Mouse (Mus musculus) skeletal muscle tissue, postnatal 0 days (tissue): ENCODE data around the gene Fgfr2. TPM values are rescaled to one million over a fixed set of nuclear protein-coding genes. Genes with fewer than 3 reads are reported as not detected.

Source experiments
- polyA plus RNA-seq: library from polyadenylated mRNA; unstranded; fragments of >200 nt; fragmentation: Nextera tagmentation; extraction: Ambion mirVana; gene quantifications from 2 replicates; pipeline ENCODE4 v1.2.1, GENCODE M21; 2015

The Fgfr2 gene
- polyA plus RNA-seq, 1 experiment from 2014 or later = 5.5 TPM

DNA sequence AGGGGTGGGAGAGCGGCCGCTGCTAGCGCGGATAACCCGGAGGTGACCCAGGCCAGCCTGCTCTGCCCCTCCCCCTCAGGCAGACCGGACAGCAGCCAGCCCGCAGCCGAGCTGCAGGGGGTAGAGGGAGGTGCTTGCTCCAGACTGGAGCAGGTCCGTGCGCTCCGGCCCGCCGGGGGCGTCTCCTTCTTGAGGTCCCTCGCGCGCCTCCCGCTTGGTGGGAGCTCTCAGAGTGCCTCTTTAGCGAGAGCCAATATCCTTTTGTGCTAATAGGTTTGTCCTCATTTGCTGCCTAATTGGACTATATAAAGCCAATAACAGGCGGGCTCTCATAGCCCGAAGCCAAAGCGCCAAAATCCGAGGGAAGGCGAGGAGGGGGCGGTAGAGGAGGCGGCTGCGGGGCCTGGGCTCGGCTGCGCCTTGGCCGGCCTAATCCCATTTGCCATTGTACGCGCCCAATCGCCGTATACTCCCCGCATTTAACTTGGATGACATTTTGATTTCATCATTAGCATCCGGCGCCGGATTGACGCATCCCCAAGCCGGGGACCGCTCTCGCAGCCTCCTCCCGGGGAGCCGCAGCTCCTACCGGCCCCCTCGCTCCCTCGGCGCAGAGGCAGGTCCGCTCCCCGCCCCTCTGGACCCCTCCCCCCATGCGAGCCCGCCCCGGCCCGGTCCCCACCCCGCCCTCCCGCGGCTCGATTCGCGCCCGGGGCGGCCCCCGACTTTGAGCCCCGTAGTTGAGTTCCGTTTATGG lies 1580.9 kb downstream of the Fgfr2 start, which contains the start of gene Hmx3:
TSS of gene Hmx3 (plus strand) at position 753 of the 757 bp plus-strand sequence.

DNA sequence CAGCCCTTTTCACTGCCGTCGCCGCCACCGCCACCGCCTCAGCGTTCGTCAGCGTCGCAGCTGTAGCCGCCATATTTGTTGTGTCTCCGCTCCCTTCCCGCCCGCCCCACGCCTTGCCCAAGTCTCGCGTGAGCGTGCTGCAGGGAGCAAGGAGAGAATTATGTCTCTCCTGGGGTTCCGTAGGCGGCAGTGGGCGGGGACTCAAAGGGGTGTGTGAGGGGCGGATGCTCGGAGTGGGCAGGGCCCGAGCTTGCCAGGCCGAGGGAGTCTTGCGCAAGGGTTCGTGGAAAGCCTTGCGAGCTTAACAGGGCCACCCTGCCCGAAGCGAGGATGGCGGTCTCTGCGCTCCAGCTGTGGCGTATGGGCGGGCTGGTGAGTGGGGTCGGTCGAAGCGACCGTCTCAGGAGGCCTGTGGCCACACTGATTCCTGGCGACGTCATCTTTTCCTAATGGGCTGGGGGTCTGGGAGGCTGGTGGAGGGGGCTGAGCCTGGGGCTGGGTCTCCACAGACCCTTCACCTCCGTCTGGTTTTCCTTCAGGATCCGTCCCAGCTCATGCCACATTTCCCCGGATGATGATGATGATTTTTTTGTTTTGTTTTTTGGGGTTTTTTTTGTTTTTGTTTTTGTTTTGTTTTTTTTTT lies 1712.6 kb downstream of the Fgfr2 start, which contains the start of the genes Ikzf5 and Acadsb:
TSS of gene Ikzf5 (minus strand) at position 106 of the 643 bp plus-strand sequence.
TSS of gene Acadsb (plus strand) at position 186 of the 643 bp plus-strand sequence.

DNA sequence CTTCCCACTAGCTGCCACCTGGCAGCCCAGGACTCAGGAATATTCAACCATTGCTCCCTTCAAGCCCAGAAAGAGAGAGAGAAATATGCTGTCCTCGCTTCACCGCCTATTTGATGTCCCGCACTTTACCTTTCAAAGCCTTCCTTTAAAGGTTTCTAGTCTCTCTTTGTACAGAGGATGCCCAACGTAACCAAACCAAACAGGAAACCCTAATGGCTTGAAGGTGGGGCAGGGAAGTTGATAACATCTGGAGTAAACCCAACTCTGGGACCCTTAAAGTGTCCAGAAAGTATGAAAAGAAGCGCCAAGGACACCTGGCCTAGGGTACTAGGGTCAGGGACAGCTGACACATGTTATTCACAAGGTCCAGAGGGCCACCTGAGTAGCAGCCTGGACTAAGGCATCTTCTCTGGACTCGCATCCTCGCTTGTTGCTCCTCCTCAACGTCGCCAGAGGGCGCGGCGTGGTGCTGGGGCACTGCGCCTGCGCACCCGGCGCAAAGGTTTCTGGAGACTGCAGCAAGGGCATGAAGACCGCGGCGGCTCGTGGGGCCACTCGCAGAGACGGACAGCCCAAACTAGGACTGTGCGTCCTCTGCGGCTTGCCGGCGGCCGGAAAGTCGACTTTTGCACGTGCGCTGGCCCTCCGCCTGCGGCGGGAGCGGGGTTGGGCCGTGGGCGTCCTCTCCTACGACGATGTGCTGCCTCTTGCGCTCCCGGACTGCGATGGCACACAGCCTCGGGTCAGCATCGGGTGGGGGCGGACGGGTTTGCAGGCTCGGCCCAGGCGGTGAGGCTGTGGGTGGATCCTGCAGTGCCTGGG lies 1752.3 kb downstream of the Fgfr2 start, which contains the start of gene Pstk:
TSS of gene Pstk (plus strand) at position 494 of the 822 bp plus-strand sequence.

DNA sequence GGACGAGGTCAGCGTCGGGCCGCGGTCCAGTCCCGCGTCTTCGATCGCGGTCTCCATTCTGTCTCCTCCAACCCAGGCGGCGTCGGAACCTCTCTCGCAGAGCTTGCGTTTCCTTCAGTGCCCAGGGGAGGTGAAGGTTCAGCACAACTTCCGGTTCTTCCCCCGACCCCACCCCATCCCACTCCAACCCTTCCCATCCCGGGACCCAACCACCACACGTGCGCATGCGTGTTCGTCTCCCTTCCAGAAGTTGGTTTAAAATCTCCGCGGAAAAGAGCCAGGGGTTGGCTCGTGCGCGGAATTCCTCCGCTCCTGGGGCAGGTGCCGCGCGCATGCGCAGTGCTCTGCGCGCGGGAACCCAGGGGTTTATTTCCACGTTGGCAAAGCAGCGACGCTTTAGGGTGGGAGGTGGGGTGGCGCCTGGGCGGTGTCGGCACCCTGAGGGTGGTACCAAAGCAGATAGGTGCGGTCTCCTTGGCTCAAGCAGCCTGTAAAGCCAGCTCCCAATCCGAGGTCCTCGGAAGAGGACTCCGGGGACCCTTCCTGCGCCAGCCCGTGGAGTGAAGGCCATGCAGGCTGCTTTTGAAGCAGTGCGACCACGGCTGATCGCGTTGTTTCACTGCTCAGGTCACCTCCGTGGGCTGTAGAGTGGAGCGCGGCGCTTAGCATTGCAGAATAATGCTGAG lies 1760.4 kb downstream of the Fgfr2 start, which contains the start of gene 2310057M21Rik:
TSS of gene 2310057M21Rik (minus strand) at position 145 of the 686 bp plus-strand sequence.

DNA sequence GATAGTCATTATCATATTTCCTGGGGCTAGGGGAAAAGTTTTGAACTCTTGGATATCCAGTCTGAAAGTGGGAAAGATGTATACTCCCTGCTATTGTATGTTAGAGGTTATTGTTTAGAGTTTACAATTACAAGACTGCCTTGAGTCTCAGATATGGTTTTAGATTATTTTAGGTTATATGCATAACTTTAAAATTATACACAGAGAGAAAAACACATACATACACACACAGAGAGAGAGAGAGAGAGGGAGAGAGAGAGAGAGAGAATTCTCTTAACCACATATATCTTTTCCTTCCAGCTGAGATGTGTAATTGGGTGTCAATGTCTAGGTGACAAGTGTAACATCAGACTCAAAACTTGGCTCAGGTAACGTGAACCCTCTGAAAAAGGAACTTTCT lies 1789.6 kb downstream of the Fgfr2 start, which contains the start of gene Fam24a:
TSS of gene Fam24a (plus strand) at position 301 of the 400 bp plus-strand sequence.

DNA sequence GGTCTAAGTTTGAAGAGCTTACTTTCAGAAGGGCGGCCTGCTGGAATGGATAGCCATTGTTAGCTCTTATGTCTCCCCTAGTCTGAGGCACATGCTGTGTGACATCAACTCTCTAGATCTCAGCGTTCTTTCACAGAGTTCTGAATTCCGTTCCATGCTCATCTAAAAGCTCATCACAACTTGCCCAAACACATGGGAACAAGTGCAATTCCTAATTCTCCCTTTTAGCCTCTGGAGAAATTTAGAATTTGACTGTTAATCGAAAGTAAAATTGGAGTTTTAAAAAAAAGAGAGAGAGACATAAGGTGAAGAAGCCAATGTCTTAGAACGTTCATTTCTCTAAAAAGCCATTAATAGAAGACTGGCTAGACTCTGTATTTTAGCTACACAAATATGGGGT lies 1793.7 kb downstream of the Fgfr2 start, which contains the start of gene Fam24b:
TSS of gene Fam24b (minus strand) at position 101 of the 400 bp plus-strand sequence.

DNA sequence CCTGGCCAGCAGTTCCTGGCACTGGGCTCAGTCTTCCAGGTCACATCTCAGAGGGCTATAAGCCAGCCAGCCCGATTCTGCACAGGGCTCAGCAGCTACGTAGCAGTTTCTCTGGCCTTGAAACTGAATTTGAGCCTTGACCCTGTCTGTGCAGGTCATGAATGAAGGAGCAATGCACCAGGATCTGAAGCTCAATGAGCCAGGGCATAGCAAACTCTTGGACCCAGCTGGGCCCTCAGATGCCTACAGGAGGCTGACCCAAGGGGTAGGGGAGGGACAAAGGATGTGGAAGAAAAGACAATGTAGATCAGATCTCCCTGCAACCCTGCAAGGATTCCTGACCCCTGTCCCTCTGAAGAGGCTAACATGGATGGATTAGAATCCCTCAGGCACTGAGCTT lies 1801.0 kb downstream of the Fgfr2 start, which contains the start of gene Cuzd1:
TSS of gene Cuzd1 (minus strand) at position 101 of the 400 bp plus-strand sequence.

DNA sequence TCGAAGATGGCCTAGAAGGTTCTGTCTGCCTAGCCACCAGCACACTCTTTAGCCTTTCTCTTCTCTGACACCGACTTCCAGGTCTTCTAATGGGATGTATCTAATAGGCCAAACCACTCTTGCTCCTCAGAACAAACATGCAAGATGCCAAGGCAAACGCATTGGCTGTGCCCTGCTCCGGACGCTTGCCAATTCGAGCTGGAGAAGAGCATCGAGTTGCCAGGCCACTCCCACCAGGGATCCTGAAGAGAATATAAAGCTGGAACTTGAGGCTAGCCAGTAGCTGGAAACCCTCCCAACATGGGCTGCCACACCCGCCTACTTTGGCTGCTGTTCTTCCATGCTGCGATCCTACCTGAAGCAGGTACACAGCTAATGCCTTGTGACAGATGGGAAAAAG lies 1949.0 kb downstream of the Fgfr2 start, which contains the start of gene 5430419D17Rik:
TSS of gene 5430419D17Rik (plus strand) at position 282 of the 400 bp plus-strand sequence.

DNA sequence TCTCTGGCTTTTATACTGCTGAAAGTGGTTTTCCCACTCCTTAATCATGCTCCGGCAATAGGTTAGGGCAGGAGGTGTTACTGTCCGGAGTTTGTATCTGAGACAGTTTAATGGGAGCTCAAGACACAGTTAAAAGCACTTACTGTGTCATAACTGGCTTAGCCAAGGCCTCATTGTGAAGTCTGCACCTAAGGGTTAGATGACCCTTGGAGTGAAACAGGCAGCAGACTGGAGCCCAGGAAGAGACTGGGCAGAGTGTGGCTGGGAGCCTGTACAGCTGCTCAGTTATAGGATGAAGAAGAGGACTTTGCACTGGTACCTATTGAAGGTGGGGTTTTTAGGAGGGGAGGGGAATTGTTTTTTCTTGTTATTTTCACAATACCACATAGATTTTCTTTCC lies 1976.9 kb downstream of the Fgfr2 start, which contains the start of gene 4933402N03Rik:
TSS of gene 4933402N03Rik (minus strand) at position 101 of the 400 bp plus-strand sequence.

DNA sequence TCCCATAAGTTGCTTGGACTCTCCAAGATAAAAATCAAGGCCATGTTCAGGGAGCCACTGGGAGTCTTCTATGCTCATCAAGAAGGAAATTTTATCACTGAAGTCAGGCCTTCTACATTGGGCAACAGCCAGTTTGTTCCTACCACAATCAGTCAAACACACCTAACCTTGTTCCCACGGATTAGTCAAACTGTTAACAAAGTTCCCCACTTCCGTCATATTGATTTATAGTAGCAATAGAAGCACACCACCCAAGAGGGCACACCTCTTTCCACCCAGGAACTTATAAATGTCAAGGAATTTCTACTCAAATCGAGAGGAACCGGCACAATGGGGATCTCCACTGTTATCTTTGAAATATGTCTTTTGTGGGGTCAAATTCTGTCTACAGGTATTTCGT lies 2091.4 kb downstream of the Fgfr2 start, which contains the start of gene Dmbt1:
TSS of gene Dmbt1 (plus strand) at position 299 of the 400 bp plus-strand sequence.

DNA sequence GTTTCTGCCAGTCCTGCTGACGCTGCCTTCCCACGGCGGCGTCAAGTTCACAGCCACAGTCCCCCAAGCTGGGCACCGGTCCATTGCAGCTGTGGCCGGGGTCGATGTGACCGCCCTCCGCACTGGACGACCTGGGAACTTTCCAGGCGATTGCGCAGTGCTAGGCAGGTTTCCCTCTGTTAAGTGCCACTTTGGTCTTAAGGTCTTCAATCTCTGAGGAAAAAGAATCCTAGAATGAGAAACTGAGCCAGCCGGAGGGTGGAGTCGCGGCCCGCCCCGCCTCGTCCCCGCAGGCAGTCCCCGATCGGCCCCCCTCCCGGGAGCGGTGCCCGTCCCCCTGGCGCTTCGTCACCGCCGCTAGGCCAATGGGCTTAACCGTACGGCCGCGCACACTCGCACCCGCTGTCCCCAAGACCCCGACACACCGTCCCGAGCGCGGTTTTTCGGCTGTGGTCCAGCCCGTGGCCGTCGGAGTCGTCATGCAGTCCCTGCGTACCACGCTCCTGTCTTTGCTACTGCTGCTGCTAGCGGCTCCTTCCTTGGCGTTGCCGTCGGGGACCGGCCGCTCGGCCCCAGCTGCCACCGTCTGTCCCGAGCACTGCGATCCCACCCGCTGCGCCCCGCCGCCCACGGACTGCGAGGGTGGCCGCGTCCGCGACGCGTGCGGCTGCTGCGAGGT lies 2187.2 kb downstream of the Fgfr2 start, which contains the start of gene Htra1:
TSS of gene Htra1 (plus strand) at position 319 of the 679 bp plus-strand sequence.

DNA sequence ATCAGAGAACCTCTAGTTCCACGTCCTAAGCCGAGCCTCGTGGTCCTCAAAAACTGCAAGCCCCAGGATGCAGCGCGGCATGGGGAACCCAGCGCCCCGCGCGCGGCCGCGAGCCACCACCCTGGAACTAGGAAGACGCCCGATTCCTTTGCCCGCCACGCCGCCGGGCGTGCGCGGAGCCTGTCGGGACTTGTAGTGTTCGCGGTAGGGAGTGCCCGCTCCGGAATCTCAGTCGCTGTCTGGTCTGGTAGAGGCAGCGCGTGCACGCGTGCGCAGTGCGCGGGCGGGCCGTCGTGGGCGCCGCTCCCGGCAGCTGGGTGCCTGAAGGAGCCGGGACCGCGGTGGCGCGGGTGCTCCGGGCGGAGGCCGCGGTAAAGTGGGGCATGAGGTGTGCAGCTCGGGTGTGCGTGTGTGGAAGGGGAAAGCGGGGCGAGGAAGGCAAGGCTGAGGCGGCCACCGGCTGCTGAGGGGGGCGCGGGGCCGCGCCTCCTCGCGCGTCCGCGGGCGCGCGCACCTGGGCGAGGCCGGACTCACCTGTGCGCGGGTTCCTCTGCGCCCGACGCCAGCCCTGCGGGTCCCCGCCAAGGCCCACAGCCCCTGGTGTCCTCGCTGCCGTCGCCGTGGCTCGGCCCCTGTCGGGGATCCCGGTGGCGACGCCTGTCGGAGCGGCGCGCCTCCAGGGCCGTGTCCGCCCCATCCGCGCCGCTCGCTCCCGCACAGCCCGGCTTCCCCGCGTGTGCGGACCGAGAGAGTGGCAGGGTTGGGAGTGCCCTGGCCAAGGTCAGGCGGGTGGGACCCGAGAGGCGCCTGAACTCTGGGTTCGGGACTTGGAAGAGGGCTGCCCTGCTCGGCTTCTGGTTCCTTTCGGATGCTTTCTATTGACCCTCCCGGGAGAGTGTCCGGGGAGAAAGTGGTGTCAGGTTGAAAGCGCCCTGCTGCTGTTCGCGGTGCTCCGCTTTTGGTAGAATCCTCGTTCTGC lies 2257.2 kb downstream of the Fgfr2 start, which contains the start of gene Plekha1:
TSS of gene Plekha1 (plus strand) at position 144 of the 979 bp plus-strand sequence.

DNA sequence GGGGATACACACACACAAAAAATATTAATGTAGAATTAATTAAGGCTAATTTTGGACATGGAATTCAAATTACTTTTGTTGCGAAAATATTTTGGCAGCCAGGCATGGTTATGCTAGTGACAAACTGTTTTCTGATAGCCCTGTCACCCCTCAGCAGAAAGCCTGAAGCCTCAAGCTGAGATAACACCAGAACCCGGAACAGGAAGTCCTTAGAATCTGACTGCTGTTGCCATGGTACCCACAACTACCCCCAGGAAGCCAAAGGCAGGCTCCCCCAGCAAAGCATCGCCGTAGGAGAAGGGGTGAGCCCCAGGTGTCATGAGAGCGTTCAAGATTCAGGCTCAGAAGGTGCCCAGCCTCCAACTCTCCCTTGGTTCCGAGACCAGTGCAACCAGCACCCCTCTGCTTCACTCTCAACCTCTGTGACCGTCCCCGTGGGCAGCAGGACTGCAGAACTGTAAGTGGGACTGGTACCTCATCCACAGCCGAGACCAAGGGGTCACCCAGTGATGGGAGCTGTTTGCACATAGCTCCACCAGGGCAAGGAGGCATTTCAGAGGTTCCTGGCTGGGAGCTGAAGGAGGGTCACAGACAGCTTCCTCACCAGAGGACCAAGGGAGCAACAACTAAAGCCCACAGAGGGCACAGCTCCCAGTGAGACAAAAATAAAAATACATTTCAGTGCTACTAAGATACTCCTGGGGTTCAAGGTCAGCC lies 2349.1 kb downstream of the Fgfr2 start, which contains the start of gene Btbd16:
TSS of gene Btbd16 (plus strand) at position 156 of the 717 bp plus-strand sequence.

DNA sequence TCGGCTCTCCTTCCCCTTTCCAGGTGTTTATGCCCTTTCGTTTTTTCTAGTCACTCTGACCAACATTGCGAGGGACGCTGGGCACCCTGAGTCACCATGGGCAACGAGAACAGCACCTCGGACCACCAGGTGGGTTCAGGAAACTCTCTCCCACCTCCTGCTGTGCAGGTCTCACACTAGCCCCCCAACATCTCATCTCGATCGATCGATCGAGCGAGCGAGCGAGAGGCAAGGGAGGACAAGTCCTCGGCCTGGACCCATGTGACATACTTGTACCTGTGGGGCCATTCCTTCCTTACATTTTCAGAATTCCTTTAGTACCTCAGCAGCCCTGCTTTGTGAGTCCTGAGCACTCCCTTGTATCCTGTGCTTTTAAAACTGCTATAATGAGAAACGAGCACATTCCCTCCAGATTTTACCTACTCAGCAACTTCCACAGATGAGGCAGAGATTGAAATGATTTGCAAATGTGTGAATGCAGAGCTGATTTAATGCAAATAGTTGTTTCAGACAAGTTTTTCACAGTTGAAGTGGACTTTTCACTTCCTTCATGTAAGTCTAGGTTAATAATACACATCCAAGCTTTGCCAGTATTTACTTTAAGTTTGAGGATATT lies 2545.7 kb downstream of the Fgfr2 start, which contains the start of gene Tacc2:
TSS of gene Tacc2 (plus strand) at position 51 of the 616 bp plus-strand sequence.

DNA sequence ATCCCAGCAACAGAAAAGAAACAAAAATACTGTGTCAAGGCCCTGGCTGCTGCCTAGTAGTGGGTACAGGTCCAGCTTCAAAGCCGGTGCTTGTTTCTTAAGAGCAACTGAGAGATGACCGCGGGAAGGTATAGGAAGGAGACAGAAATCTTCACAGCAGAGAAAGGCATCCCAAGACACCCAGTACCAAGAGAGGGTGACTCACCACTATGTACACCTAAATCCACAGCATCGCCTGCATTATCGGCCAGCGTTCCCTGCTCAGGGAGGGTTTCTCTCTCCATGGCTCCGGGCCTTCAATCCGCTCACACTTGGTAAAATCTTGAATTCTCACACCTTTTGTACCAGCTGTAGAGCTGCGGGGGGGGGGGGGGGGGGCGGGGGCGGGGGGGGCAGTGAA lies 2550.3 kb downstream of the Fgfr2 start, which contains the start of gene Nsmce4a:
TSS of gene Nsmce4a (minus strand) at position 298 of the 400 bp plus-strand sequence.

DNA sequence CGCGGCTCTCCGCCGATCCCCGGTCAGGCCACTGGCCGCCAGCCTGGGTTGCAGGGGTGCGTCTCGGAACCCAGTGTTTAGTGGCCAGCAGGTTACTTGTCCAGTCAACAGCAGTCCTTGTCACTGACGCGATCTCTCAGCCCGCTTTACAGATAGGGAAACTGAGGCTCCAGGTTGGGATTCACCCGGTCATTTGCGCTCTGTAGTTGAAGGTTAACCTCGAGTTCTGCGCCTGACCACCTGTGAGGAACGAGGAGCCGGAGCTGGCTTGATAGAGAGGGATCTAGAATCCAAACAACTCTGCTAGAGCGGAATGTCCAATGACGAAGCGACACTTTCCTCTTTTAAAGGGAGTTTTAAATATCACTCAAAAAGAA lies 2603.1 kb downstream of the Fgfr2 start, which contains the start of gene Ate1:
TSS of gene Ate1 (minus strand) at position 321 of the 377 bp plus-strand sequence.

